Mouse (Mus musculus) right cerebral cortex, postnatal 25 days (tissue): ENCODE measurements around the gene Gpr4.

Experiments
- DNase-seq: peaks from one replicate; pipeline ENCODE4 v3.0.0; 2022

Gpr4 gene

GRCm38 (mm10) chr7:19197985-19198384 is 14.4 kb upstream of the Gpr4 start:
- DNase-seq = no peak

DNA sequence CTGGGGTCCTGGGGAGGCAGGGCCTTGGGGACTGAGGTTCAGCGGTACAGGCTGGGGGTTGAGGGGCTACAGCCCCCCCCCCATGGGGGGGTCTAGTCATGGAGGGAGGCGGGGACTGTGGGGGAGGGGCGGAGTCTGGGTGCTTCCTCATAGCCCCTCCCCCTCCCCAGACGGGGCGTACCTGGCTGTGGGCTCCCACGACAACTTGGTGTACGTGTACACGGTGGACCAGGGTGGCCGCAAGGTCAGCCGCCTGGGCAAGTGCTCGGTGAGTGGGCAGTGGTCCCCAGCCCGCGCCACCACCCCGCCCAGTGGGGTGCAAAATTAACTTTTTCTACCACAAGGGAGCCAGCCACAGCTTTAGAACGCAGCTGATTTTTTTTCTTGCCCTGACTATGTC is 10.7 kb upstream of the Gpr4 start:
- no peak for DNase-seq

- no peak for DNase-seq
Observed at GRCm38 (mm10) chr7:19202065-19202850, 10.1 kb upstream of the Gpr4 start.

- DNase-seq = no peak
Observed at GRCm38 (mm10) chr7:19208201-19208910, 4.0 kb upstream of the Gpr4 start.

GRCm38 (mm10) chr7:19208944-19209472 is 3.3 kb upstream of the Gpr4 start:
- DNase-seq = no peak

DNA sequence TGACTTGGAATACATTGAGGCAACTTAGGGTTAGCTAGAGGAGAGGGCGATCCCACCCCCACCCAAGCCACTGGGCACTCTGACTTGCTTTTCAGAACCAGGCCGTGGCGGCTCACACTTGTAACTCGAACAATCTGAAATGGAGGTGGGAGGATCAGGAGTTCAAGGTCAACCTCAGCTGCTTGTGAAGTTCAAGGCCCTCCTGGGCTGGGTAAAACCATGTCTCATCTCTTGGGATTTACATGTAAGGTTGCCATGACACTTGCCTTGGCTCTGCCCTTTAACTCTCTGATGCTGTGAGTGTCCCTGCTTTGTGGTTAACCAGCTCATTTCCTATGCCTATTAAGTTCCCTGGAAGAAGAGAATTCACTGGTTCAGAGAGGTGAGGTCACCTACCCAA is 2.8 kb upstream of the Gpr4 start:
- DNase-seq = no peak

GRCm38 (mm10) chr7:19210010-19210409 is 2.3 kb upstream of the Gpr4 start:
- DNase-seq = no peak

GRCm38 (mm10) chr7:19211041-19211675 is 1.2 kb upstream of the Gpr4 start:
- DNase-seq = no peak

- DNase-seq = no peak
Observed at GRCm38 (mm10) chr7:19213385-19213784, 1.0 kb downstream of the Gpr4 start.

DNA sequence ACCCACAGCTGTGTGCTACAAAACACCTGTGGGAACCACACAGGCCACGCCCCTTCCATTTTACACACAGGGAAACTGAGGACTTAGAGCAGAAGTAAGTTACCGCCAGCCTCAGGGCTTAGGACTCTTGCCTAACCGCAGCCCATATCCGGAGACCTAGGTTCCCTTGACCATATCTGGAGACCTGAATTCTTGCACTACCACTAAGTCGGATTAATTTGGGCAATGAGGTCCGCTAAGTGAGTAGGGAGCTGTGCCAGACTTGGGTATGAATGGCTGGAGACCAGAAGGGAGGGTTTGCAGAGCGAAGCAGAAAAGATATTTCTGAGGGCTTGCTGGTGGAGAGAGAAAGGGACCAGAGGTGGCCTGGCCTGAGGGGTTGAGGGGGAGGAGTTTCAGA is 2.0 kb downstream of the Gpr4 start:
- DNase-seq = no peak

DNA sequence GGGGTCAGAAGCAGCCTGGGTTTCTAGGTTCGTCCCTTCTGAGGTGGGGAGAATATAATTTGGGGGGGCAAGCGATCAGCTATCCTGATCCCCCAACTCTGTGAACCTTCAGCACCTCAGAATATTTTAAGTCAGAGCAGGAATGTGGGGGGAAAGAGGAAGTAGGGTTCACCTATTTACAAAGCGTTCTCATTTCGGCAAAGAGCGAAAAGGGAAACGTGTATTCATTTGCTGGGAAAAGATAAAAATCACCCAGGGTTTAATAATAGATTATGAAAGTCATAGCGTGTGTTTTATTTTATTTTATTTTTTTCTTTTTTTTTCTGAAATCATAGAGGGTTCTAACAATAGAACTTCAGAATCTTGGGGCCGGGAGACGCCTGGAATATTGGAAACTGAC is 2.6 kb downstream of the Gpr4 start:
- no peak for DNase-seq

GRCm38 (mm10) chr7:19217492-19217891 is 5.2 kb downstream of the Gpr4 start:
- DNase-seq = no peak

DNA sequence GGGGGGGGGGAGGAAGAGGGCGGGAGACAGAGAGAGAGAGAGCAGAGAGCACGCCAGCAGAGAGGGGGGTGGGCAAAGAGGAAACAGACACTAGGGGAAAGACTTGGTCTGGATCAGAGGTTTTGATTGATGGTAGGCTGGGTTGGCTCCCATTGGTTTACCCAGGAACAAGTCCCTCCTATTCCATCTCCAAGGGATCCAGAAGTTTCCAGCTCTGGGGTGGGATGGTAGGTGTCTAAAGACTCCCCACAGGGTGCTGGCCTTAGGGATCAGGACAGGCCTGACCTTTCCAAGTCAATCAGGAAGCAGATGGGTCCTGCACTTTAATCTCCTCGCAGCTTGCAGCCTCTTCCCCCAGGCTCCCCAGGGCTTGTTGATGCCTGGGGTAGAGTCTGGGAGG is 5.6 kb downstream of the Gpr4 start:
- DNase-seq = no peak

DNA sequence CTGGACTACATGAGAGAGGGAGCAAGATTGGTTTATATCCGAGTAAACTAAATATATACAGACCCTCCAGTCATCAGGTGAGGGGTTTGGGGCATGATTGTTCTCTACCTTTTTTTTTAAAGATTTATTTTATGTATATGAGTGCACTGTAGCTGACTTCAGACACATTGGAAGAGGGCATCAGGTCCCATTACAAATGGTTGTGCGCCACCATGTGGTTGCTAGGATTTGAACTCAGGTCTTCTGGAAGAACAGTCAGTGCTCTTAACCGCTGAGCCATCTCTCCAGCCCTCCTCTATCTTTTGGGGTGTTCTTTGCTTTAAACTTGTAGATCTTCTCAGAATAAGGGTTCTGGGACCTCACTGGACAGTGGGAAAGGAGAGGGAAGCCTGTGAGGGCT is 7.7 kb downstream of the Gpr4 start:
- no peak for DNase-seq

- DNase-seq = no peak
Observed at GRCm38 (mm10) chr7:19222189-19222588, 9.9 kb downstream of the Gpr4 start.

GRCm38 (mm10) chr7:19222875-19223274 is 10.5 kb downstream of the Gpr4 start:
- no peak for DNase-seq

DNA sequence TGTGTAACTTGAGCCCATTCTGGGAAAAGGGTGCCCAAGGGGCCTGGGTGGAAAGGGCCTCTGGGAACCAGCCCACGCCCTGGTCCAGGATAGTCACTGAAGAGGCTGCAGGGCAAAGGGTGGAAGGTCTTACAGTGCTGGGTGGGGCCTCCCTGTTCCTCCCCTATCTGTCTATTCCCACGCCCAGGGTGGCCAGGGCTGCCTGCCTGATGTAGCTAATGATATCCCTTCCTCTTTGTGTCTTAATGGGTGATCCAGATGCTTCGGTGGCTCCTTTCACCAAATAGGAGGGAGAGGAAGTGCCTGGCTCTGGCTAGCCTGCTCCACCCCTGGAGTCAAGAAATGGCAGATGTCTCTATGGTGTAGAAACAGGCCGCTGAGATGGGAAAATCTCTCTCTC is 12.6 kb downstream of the Gpr4 start:
- no peak for DNase-seq

GRCm38 (mm10) chr7:19226817-19227797 is 14.8 kb downstream of the Gpr4 start:
- no peak for DNase-seq

- peak; percentile 99 for DNase-seq
Observed at GRCm38 (mm10) chr7:19227883-19228792, 15.8 kb downstream of the Gpr4 start, which contains the start of gene Opa3. TSS of gene Opa3 (plus strand) at chr7:19228334.

DNA sequence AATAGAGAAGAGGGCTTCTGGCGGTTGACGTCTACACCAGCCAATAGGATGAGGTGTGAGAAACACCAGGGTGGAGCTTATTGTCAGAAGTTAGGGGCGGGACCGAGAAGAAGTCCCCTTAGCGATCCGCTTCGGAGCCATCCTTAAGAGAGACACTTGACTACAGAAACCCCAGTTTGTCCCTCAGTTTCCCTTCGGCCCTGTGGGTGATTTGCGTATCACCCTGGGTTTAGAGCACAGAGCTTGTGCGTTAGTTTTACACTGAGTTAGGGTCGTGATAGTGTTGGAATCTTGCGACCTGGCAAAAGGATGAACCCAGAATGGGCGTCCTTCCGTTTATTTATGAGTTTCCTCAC is 16.4 kb downstream of the Gpr4 start:
- no peak for DNase-seq

- no peak for DNase-seq
Observed at GRCm38 (mm10) chr7:19229404-19229803, 17.1 kb downstream of the Gpr4 start.
